Mouse (Mus musculus): ENCODE measurements around the gene Zfp467. TPM values are rescaled to one million over a fixed set of nuclear protein-coding genes. Genes with fewer than 3 reads are reported as not detected.

Zfp467 gene
- polyA plus RNA-seq, 1 experiment, result 13.4 TPM

DNA sequence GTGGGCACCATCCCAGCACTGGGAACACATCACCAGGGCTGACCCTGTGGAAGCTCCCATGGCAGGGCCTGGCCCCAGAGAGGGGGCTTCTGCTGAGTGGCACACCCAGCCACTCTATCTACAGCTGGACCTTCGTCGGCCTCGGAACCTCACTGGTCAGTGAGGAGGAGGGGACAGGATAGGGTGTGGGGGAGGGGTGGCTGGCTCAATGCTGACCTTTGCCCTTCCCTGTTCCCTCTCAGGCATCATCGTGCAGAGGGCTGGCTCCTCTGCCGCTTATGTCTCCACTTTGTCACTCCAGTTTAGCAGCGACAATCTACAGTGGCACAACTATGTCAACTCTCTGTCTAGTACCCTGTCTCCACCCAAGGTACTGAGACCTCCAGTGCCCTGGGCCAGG lies 21.1 kb upstream of the Zfp467 start:
- Histone ChIP-seq H3K27me3 (replicated peaks) (peaks cover 76% of the 10 kb centered on the region), H3K36me3 (replicated peaks; ENCODE audit: low read length) (no peaks in the 10 kb centered on the region), H3K9me3 (no peaks in the 10 kb centered on the region), H3K4me1 (no peaks in the 10 kb centered on the region), H3K4me3 (replicated peaks) (no peak overlapping the region)
- TF ChIP-seq GATA1 (IDR thresholded peaks at IDR 0.05; ENCODE audit: borderline replicate concordance, low read length), result no peak
- TF ChIP-seq FLI1 (IDR thresholded peaks at IDR 0.05; ENCODE audit: low read length), result no peak

GRCm38 (mm10) chr6:48464966-48465679 lies 19.5 kb upstream of the Zfp467 start:
- Histone ChIP-seq H3K36me3 (replicated peaks; ENCODE audit: low read length) (no peaks in the 10 kb centered on the region), H3K4me3 (replicated peaks) (no peak overlapping the region), H3K27me3 (replicated peaks) (peaks cover 81% of the 10 kb centered on the region), H3K9me3 (no peaks in the 10 kb centered on the region), H3K4me1 (no peaks in the 10 kb centered on the region)
- TF ChIP-seq GATA1 (IDR thresholded peaks at IDR 0.05; ENCODE audit: borderline replicate concordance, low read length), result no peak
- no peak for TF ChIP-seq FLI1 (IDR thresholded peaks at IDR 0.05; ENCODE audit: low read length)

DNA sequence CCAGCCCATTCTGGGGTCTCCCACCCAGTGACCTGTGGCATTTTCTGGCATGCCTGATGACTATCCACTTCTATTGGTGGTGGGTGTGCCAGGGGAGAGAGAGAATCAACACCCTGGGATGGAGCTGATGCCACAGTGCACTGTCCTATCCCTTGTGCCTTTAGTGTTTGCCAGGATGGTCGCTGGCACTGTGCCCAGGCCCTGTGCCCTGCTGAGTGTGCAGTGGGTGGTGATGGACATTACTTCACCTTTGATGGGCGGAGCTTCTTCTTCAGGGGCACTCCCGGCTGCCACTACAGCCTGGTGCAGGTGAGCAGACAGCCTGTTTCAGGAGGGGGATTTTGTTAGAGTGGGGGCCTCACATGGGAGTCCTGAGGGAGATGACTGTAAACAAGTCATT lies 7.1 kb upstream of the Zfp467 start:
- Histone ChIP-seq H3K4me1 (peaks cover 13% of the 10 kb centered on the region), H3K4me3 (replicated peaks) (no peak overlapping the region), H3K27me3 (replicated peaks) (peaks cover 87% of the 10 kb centered on the region), H3K36me3 (replicated peaks; ENCODE audit: low read length) (no peaks in the 10 kb centered on the region), H3K9me3 (no peaks in the 10 kb centered on the region)
- TF ChIP-seq FLI1 (IDR thresholded peaks at IDR 0.05; ENCODE audit: low read length) (no peak), GATA1 (IDR thresholded peaks at IDR 0.05; ENCODE audit: borderline replicate concordance, low read length) (no peak)

DNA sequence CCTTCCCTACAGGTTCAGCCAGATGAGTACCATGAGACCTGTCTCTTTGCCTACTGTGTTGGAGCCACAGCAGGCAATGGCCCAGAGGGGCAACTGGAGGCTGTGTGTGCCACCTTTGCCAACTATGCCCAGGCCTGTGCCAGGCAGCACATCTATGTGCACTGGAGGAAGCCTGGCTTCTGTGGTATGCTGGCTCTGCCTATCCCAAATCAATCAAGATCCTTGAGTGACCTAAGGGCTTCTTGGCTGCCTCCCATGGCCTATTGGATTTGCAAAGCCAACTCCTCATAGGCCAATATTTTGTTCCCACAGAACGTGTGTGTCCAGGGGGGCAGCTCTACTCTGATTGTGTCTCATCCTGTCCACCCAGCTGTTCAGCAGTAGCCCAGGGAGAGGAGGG lies 6.5 kb upstream of the Zfp467 start:
- Histone ChIP-seq H3K4me3 (replicated peaks) (no peak overlapping the region), H3K4me1 (peaks cover 13% of the 10 kb centered on the region), H3K36me3 (replicated peaks; ENCODE audit: low read length) (no peaks in the 10 kb centered on the region), H3K27me3 (replicated peaks) (peaks cover 86% of the 10 kb centered on the region), H3K9me3 (no peaks in the 10 kb centered on the region)
- TF ChIP-seq FLI1 (IDR thresholded peaks at IDR 0.05; ENCODE audit: low read length) (no peak), GATA1 (IDR thresholded peaks at IDR 0.05; ENCODE audit: borderline replicate concordance, low read length) (no peak)

- no peak for TF ChIP-seq FLI1 (IDR thresholded peaks at IDR 0.05; ENCODE audit: low read length)
- TF ChIP-seq GATA1 (IDR thresholded peaks at IDR 0.05; ENCODE audit: borderline replicate concordance, low read length), result no peak
Observed at GRCm38 (mm10) chr6:48448527-48448926, 2.9 kb upstream of the Zfp467 start.

DNA sequence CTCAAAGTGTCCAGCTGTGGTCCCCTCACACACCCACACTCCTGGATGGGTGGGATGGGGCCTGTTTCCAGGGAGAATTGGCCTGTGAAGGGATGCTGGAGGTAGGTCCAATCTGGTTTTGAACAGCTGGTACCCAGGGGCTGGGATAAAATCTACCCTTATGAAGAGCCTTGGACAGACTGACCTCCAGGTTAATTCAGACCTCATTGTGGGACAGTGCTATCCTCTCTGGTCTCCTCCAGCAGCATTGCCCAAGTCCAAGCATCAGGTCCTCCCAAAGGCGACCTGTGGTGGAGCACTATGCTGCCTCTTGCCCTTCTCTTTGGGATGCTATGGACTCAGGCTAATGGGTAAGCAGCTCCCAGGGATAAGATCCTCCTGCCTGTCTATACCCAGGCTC lies 2.3 kb upstream of the Zfp467 start, which contains the start of gene Sspo:
Gene Sspo, plus strand, starts transcription at position 301 of the 400 bp plus-strand sequence.
- no peaks in the 10 kb centered on the region for H3K36me3 ChIP-seq (replicated peaks; ENCODE audit: low read length)
- H3K4me1 ChIP-seq, result peaks cover 25% of the 10 kb centered on the region
- TF ChIP-seq FLI1 (IDR thresholded peaks at IDR 0.05; ENCODE audit: low read length), result no peak
- TF ChIP-seq GATA1 (IDR thresholded peaks at IDR 0.05; ENCODE audit: borderline replicate concordance, low read length), result no peak
- peaks cover 7% of the 10 kb centered on the region for H3K9me3 ChIP-seq
- H3K4me3 ChIP-seq (replicated peaks), result no peak within 1 kb of the TSS
- H3K27me3 ChIP-seq (replicated peaks), result peaks cover 93% of the 10 kb centered on the region

More at GRCm38 (mm10) chr6:48448527-48448926, 2.9 kb upstream of the Zfp467 start:
- Histone ChIP-seq H3K4me1 (peaks cover 25% of the 10 kb centered on the region), H3K9me3 (peaks cover under 1% of the 10 kb centered on the region; the same call in 1 of the 2 replicates), H3K27me3 (replicated peaks) (peaks cover 88% of the 10 kb centered on the region), H3K4me3 (replicated peaks) (no peak overlapping the region), H3K36me3 (replicated peaks; ENCODE audit: low read length) (no peaks in the 10 kb centered on the region)

GRCm38 (mm10) chr6:48446896-48447295 lies 1.3 kb upstream of the Zfp467 start:
- TF ChIP-seq FLI1 (IDR thresholded peaks at IDR 0.05; ENCODE audit: low read length) (no peak), GATA1 (IDR thresholded peaks at IDR 0.05; ENCODE audit: borderline replicate concordance, low read length) (no peak)
- peaks cover 25% of the 10 kb centered on the region for H3K4me1 ChIP-seq
- H3K27me3 ChIP-seq (replicated peaks), result peaks cover 91% of the 10 kb centered on the region

GRCm38 (mm10) chr6:48446256-48446655 lies 631 bp upstream of the Zfp467 start:
- Histone ChIP-seq H3K4me3 (replicated peaks) (peak overlapping the region; percentile 90), H3K27me3 (replicated peaks) (peaks cover 91% of the 10 kb centered on the region), H3K4me1 (peaks cover 25% of the 10 kb centered on the region), H3K9me3 (peaks cover 23% of the 10 kb centered on the region), H3K36me3 (replicated peaks; ENCODE audit: low read length) (peaks cover 12% of the 10 kb centered on the region)
- TF ChIP-seq FLI1 (IDR thresholded peaks at IDR 0.05; ENCODE audit: low read length) (no peak), GATA1 (IDR thresholded peaks at IDR 0.05; ENCODE audit: borderline replicate concordance, low read length) (no peak)

More at GRCm38 (mm10) chr6:48446896-48447295, 1.3 kb upstream of the Zfp467 start:
- H3K4me3 ChIP-seq (replicated peaks), result no peak overlapping the region
- H3K36me3 ChIP-seq (replicated peaks; ENCODE audit: low read length), result peaks cover 6% of the 10 kb centered on the region
- H3K9me3 ChIP-seq, result peaks cover 17% of the 10 kb centered on the region

- TF ChIP-seq GATA1 (IDR thresholded peaks at IDR 0.05; ENCODE audit: borderline replicate concordance, low read length) (no peak), FLI1 (IDR thresholded peaks at IDR 0.05; ENCODE audit: low read length) (no peak)
- H3K4me1 ChIP-seq, result peaks cover 25% of the 10 kb centered on the region
Observed at GRCm38 (mm10) chr6:48444310-48445180, 1.1 kb downstream of the Zfp467 start.

More at GRCm38 (mm10) chr6:48444310-48445180, 1.1 kb downstream of the Zfp467 start:
- Histone ChIP-seq H3K36me3 (replicated peaks; ENCODE audit: low read length) (peaks cover 15% of the 10 kb centered on the region), H3K27me3 (replicated peaks) (peaks cover 87% of the 10 kb centered on the region), H3K9me3 (peaks cover 34% of the 10 kb centered on the region), H3K4me3 (replicated peaks) (peak overlapping the region; percentile 90)

All from megakaryocyte, embryonic 14.5 days (primary cell).